Mouse (Mus musculus) CH12.LX (cell line): ENCODE data around the gene Samd4b. TPM values are rescaled to one million over a fixed set of nuclear protein-coding genes. Genes with fewer than 3 reads are reported as not detected.

Experiments used
- DNase-seq: peaks from one replicate; pipeline ENCODE4 v3.0.0-alpha.2; 2013; ENCODE audit errors: extremely low read depth
- H3K27ac ChIP-seq: 2 replicates; pipeline ENCODE4 v1.5.1; 2012; ENCODE audit warnings: low read depth, mild to moderate bottlenecking, control low read depth, moderate library complexity; ENCODE audit not compliant: insufficient read depth
- H3K27me3 ChIP-seq: replicated peaks from 2 replicates; pipeline ENCODE3; 2012; ENCODE audit warnings: inconsistent platforms
- H3K36me3 ChIP-seq, 2 experiments: replicated peaks in 1 of 2; 2 replicates each; pipeline versions ENCODE3 to v1.6.1; 2012; ENCODE audit warnings: inconsistent platforms in 1 of 2, low read length in 1 of 2, mild to moderate bottlenecking in 1 of 2, mixed read lengths in 1 of 2, moderate library complexity in 1 of 2; ENCODE audit not compliant: control insufficient read depth in 1 of 2, insufficient read depth in 1 of 2
- H3K4me1 ChIP-seq, 2 experiments: 2 replicates each; pipeline ENCODE4 v1.6.1; 2012; ENCODE audit warnings: inconsistent platforms in 1 of 2, moderate library complexity in 1 of 2; ENCODE audit not compliant: insufficient read depth in 2 of 2, control insufficient read depth in 1 of 2
- H3K4me2 ChIP-seq: 2 replicates; pipeline ENCODE4 v1.6.1; 2012; ENCODE audit warnings: low read depth, mild to moderate bottlenecking, control low read depth; ENCODE audit not compliant: poor library complexity, insufficient read depth, severe bottlenecking
- H3K4me3 ChIP-seq, 3 experiments: fragments of 150-350 bp in 1 of 3; sonication (generic) in 1 of 3; replicated peaks in 1 of 3; 2 replicates each; pipeline versions ENCODE3 to v1.5.1; 2011 to 2012; ENCODE audit warnings: low read depth in 2 of 3, low read length in 2 of 3, mild to moderate bottlenecking in 2 of 3, moderate library complexity in 2 of 3, control low read depth in 1 of 3, improper control_type of control experiment in 1 of 3, inconsistent platforms in 1 of 3, mixed read lengths in 1 of 3; ENCODE audit not compliant: poor library complexity in 1 of 3
- H3K79me2 ChIP-seq: replicated peaks from 2 replicates; pipeline ENCODE4 v1.6.1; 2012; ENCODE audit warnings: mild to moderate bottlenecking, moderate library complexity; ENCODE audit not compliant: control insufficient read depth, poor library complexity, insufficient read depth, severe bottlenecking; ENCODE audit errors: extremely low read depth
- H3K9ac ChIP-seq: 2 replicates; pipeline ENCODE4 v1.6.1; 2012; ENCODE audit warnings: low read depth, mild to moderate bottlenecking, control low read depth, moderate library complexity; ENCODE audit not compliant: insufficient read depth
- H3K9me3 ChIP-seq: replicated peaks from 2 replicates; pipeline ENCODE3; 2012; ENCODE audit warnings: low read length, inconsistent platforms, mixed read lengths
- BHLHE40 ChIP-seq: IDR thresholded peaks from 2 replicates; pipeline ENCODE4 v1.6.1; 2011; ENCODE audit warnings: mild to moderate bottlenecking, low read depth, low read length, improper control_type of control experiment
- CHD1 ChIP-seq: IDR thresholded peaks from 2 replicates; pipeline ENCODE4 v1.6.1; 2012; ENCODE audit warnings: low read depth, low read length, improper control_type of control experiment, inconsistent platforms
- CHD2 ChIP-seq: IDR thresholded peaks from 2 replicates; pipeline ENCODE4 v1.6.1; 2011; ENCODE audit warnings: low read length, improper control_type of control experiment
- CTCF ChIP-seq, 2 experiments: IDR thresholded peaks in 1 of 2; conservative IDR thresholded peaks in 1 of 2; 2 replicates each; pipeline ENCODE4 v1.5.1; 2011 to 2012; ENCODE audit warnings: low read depth in 2 of 2, low read length in 2 of 2, improper control_type of control experiment in 1 of 2, inconsistent platforms in 1 of 2, mild to moderate bottlenecking in 1 of 2, moderate library complexity in 1 of 2
- E2F4 ChIP-seq: IDR thresholded peaks from 2 replicates; pipeline ENCODE4 v1.6.1; 2011; ENCODE audit warnings: low read depth, low read length, improper control_type of control experiment; ENCODE audit not compliant: insufficient replicate concordance
- ELF1 ChIP-seq: IDR thresholded peaks from 2 replicates; pipeline ENCODE4 v1.6.1; 2014; ENCODE audit warnings: low read depth, mild to moderate bottlenecking, inconsistent platforms, low read length, improper control_type of control experiment
- EP300 ChIP-seq: IDR thresholded peaks from 2 replicates; pipeline ENCODE4 v1.6.1; 2011; ENCODE audit warnings: low read length, improper control_type of control experiment
- ETS1 ChIP-seq: conservative IDR thresholded peaks from 2 replicates; pipeline ENCODE4 v1.6.1; 2012; ENCODE audit warnings: low read depth, mild to moderate bottlenecking, inconsistent platforms, low read length, improper control_type of control experiment, moderate library complexity
- GABPA ChIP-seq: IDR thresholded peaks from 2 replicates; pipeline ENCODE4 v1.6.1; 2012; ENCODE audit warnings: low read depth, low read length, improper control_type of control experiment, inconsistent platforms; ENCODE audit not compliant: insufficient replicate concordance
- HCFC1 ChIP-seq: IDR thresholded peaks from 2 replicates; pipeline ENCODE4 v1.6.1; 2012; ENCODE audit warnings: low read depth, mild to moderate bottlenecking, inconsistent platforms, low read length, improper control_type of control experiment
- IRF4 ChIP-seq: IDR thresholded peaks from 2 replicates; pipeline ENCODE4 v1.6.1; 2014; ENCODE audit warnings: low read depth, mild to moderate bottlenecking, inconsistent platforms, low read length, improper control_type of control experiment
- JUN ChIP-seq: IDR thresholded peaks from 2 replicates; pipeline ENCODE4 v1.6.1; 2011; ENCODE audit warnings: low read depth, mild to moderate bottlenecking, low read length, improper control_type of control experiment, moderate library complexity; ENCODE audit not compliant: insufficient read depth
- JUND ChIP-seq: conservative IDR thresholded peaks from 2 replicates; pipeline ENCODE4 v1.6.1; 2011; ENCODE audit warnings: low read depth, low read length, improper control_type of control experiment
- KAT2A ChIP-seq: IDR thresholded peaks from 2 replicates; pipeline ENCODE4 v1.6.1; 2012; ENCODE audit warnings: low read length, improper control_type of control experiment, inconsistent platforms; ENCODE audit not compliant: insufficient replicate concordance
- MAFK ChIP-seq: IDR thresholded peaks from 2 replicates; pipeline ENCODE4 v1.6.1; 2011; ENCODE audit warnings: low read length, improper control_type of control experiment; ENCODE audit not compliant: insufficient replicate concordance
- MAX ChIP-seq: IDR thresholded peaks from 2 replicates; pipeline ENCODE4 v1.6.1; 2011; ENCODE audit warnings: low read length, improper control_type of control experiment
- MAZ ChIP-seq: IDR thresholded peaks from 2 replicates; pipeline ENCODE4 v1.6.1; 2012; ENCODE audit warnings: low read depth, mild to moderate bottlenecking, inconsistent platforms, low read length, improper control_type of control experiment, moderate library complexity
- MEF2A ChIP-seq: IDR thresholded peaks from 2 replicates; pipeline ENCODE4 v1.6.1; 2014; ENCODE audit warnings: low read depth, mild to moderate bottlenecking, inconsistent platforms, low read length, improper control_type of control experiment, borderline replicate concordance
- MXI1 ChIP-seq: IDR thresholded peaks from 2 replicates; pipeline ENCODE4 v1.6.1; 2011; ENCODE audit warnings: mild to moderate bottlenecking, low read depth, low read length, improper control_type of control experiment
- MYC ChIP-seq: IDR thresholded peaks from 2 replicates; pipeline ENCODE4 v1.6.1; 2011; ENCODE audit warnings: low read depth, mild to moderate bottlenecking, improper control_type of control experiment, low read length
- NELFE ChIP-seq: IDR thresholded peaks from 2 replicates; pipeline ENCODE4 v1.6.1; 2011; ENCODE audit warnings: low read depth, low read length, improper control_type of control experiment
- NRF1 ChIP-seq: IDR thresholded peaks from 2 replicates; pipeline ENCODE4 v1.6.1; 2014; ENCODE audit warnings: low read depth, mild to moderate bottlenecking, inconsistent platforms, low read length, improper control_type of control experiment, moderate library complexity
- PAX5 ChIP-seq: IDR thresholded peaks from 2 replicates; pipeline ENCODE4 v1.6.1; 2012; ENCODE audit warnings: low read length, inconsistent platforms, mixed read lengths
- POLR2A ChIP-seq: IDR thresholded peaks from 2 replicates; pipeline ENCODE4 v1.6.1; 2011; ENCODE audit warnings: low read depth, mild to moderate bottlenecking, improper control_type of control experiment, low read length
- POLR2AphosphoS2 ChIP-seq: IDR thresholded peaks from 2 replicates; pipeline ENCODE4 v1.6.1; 2011; ENCODE audit warnings: low read depth, low read length, improper control_type of control experiment
- RAD21 ChIP-seq: IDR thresholded peaks from 2 replicates; pipeline ENCODE4 v1.6.1; 2011; ENCODE audit warnings: low read depth, mild to moderate bottlenecking, low read length, improper control_type of control experiment, moderate library complexity
- RCOR1 ChIP-seq: conservative IDR thresholded peaks from 2 replicates; pipeline ENCODE4 v1.6.1; 2012; ENCODE audit warnings: low read depth, mild to moderate bottlenecking, inconsistent platforms, low read length, improper control_type of control experiment
- SIN3A ChIP-seq: IDR thresholded peaks from 2 replicates; pipeline ENCODE4 v1.6.1; 2012; ENCODE audit warnings: low read length, improper control_type of control experiment, inconsistent platforms
- SMC3 ChIP-seq: IDR thresholded peaks from 2 replicates; pipeline ENCODE4 v1.6.1; 2011; ENCODE audit warnings: low read depth, low read length, improper control_type of control experiment
- TBP ChIP-seq: conservative IDR thresholded peaks from 2 replicates; pipeline ENCODE4 v1.6.1; 2011; ENCODE audit warnings: low read depth, low read length, improper control_type of control experiment
- TCF12 ChIP-seq: IDR thresholded peaks from 2 replicates; pipeline ENCODE4 v1.6.1; 2014; ENCODE audit warnings: low read depth, mild to moderate bottlenecking, inconsistent platforms, low read length, improper control_type of control experiment
- UBTF ChIP-seq: IDR thresholded peaks from 2 replicates; pipeline ENCODE4 v1.6.1; 2012; ENCODE audit warnings: low read depth, mild to moderate bottlenecking, inconsistent platforms, low read length, improper control_type of control experiment, moderate library complexity
- USF1 ChIP-seq: IDR thresholded peaks from 2 replicates; pipeline ENCODE4 v1.6.1; 2014; ENCODE audit warnings: low read depth, mild to moderate bottlenecking, inconsistent platforms, low read length, improper control_type of control experiment
- USF2 ChIP-seq: conservative IDR thresholded peaks from 2 replicates; pipeline ENCODE4 v1.6.1; 2011; ENCODE audit warnings: low read depth, low read length, improper control_type of control experiment
- ZC3H11A ChIP-seq: IDR thresholded peaks from 2 replicates; pipeline ENCODE4 v1.6.1; 2012; ENCODE audit warnings: low read depth, mild to moderate bottlenecking, inconsistent platforms, low read length, improper control_type of control experiment
- ZKSCAN1 ChIP-seq: IDR thresholded peaks from 2 replicates; pipeline ENCODE4 v1.6.1; 2012; ENCODE audit warnings: low read depth, inconsistent platforms, low read length, improper control_type of control experiment, borderline replicate concordance
- ZMIZ1 ChIP-seq: IDR thresholded peaks from 2 replicates; pipeline ENCODE4 v1.6.1; 2012; ENCODE audit warnings: low read depth, mild to moderate bottlenecking, inconsistent platforms, low read length, improper control_type of control experiment
- ZNF384 ChIP-seq: IDR thresholded peaks from 2 replicates; pipeline ENCODE4 v1.6.1; 2012; ENCODE audit warnings: low read depth, low read length, improper control_type of control experiment, inconsistent platforms
- dilution Hi-C: fragments of 300-500 bp; cut with MboI; formaldehyde crosslinking; loops from 2 replicates; pipeline ENCODE4 v1.14.3; 2020; ENCODE audit warnings: low sequenced_read_pairs; ENCODE audit not compliant: extremely low pct_unique_long_range_greater_than_20kb, extremely low pct_ligation_motif_present
- in situ Hi-C: fragments of 300-500 bp; cut with MboI; formaldehyde crosslinking; loops from 3 replicates; pipeline ENCODE4 v1.14.3; 2019; ENCODE audit warnings: low sequenced_read_pairs, low pct_ligation_motif_present, low pct_unique_long_range_greater_than_20kb, mixed read lengths
- polyA plus RNA-seq: library from polyadenylated mRNA; unstranded; fragments of >175 nt; gene quantifications from 2 replicates; pipeline ENCODE4 v1.2.1, GENCODE M21; 2012; ENCODE audit warnings: low read depth; ENCODE audit not compliant: insufficient read length
- total RNA-seq, 2 experiments: library from RNA; depleted of rRNA; stranded (reverse); fragments of 300-350 nt in 1 of 2; fragments of >200 nt in 1 of 2; gene quantifications; 2 replicates each; pipeline ENCODE4 v1.2.3; 2012 to 2014

Samd4b gene
- total RNA-seq (2012; rRNA removed) (7.7 and 10.0 TPM in 2 replicates), total RNA-seq (2014; rRNA removed) (2.7 and 3.7 TPM in 2 replicates), polyA plus RNA-seq (18.0 and 24.6 TPM in 2 replicates)

DNA sequence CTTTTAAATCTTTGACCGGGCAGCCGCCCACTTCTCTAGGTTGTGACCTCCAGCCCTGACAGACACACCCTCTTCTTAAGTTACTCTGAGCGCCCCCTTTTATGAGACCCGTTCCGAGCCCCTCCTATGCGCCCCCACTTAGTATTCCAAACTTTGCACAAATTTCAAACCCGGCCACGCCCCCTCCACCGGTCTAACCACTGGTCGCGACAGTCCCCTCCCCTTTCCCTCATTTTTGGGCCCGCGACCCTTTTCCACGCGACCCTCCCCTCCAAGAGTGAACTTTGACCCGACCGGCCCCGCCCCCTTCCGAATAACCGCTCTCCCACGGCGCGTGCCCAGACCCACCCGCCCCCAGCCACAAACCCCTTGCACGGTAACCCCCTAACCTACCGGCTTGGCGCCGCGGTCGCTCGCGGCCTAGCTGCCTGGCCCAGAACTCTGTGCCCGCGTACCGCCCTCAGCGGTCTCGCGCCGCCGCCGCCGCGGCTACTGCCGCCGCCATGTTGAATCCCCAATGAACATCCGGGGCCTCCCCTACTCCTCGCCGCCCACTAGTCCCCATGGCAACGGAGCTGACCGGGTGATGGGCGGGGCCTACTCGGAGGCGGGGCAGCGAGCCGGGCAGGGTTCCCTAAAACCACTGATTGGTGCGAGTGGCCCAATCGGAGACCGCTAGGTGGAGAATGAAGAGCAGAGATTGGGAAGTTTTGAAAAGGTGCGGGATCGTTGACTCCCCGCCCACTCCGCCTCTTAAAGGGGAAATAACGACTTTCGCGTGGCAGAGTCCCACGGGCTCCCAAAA, at the start of gene Samd4b, which contains the start of gene Pak4:
TSS of gene Samd4b (minus strand) at position 503 of the 805 bp plus-strand sequence.
TSS of gene Pak4 (minus strand) at position 544 of the 805 bp plus-strand sequence.
- peaks cover 4 to 13% of the 10 kb centered on the region in 2 experiments for H3K36me3 ChIP-seq
- H3K9me3 ChIP-seq, result no peaks in the 10 kb centered on the region
- in situ Hi-C loops, result no loop called here
- dilution Hi-C loops, result no loop called here
- H3K4me3 ChIP-seq, result peak within 1 kb of the TSS; percentile 62 to 79 (median 71)
- DNase-seq, result peak; percentile 98
- no peak for TF ChIP-seq RAD21
- TF ChIP-seq ETS1, result no peak
- TF ChIP-seq USF2, result no peak
- TF ChIP-seq BHLHE40, result no peak
- TF ChIP-seq TBP, result peak; percentile 62; the same call in 1 of the 2 replicates
- no peak for TF ChIP-seq JUN
- peak; percentile 59 for TF ChIP-seq HCFC1
- no peak; the same call in 1 of the 2 replicates for TF ChIP-seq ZMIZ1
- TF ChIP-seq NELFE, result peak; percentile 86
- no peak for TF ChIP-seq EP300
- peak; percentile 95 for TF ChIP-seq MXI1
- TF ChIP-seq KAT2A, result no peak
- TF ChIP-seq TCF12, result peak; percentile 86
- no peak for TF ChIP-seq USF1
- TF ChIP-seq MAFK, result no peak
- 0 out of 2 replicates have a peak, but pooled peaks have one; percentile 71 for TF ChIP-seq E2F4
- no peak for TF ChIP-seq SMC3
- TF ChIP-seq JUND, result no peak
- TF ChIP-seq MYC, result no peak
- no peak for TF ChIP-seq IRF4
- peak; percentile 52; the same call in 1 of the 2 replicates for TF ChIP-seq NRF1
- no peak for TF ChIP-seq ZKSCAN1
- peak; percentile 96 for TF ChIP-seq SIN3A
- no peak for TF ChIP-seq RCOR1
- peak; percentile 86 for TF ChIP-seq POLR2A
- TF ChIP-seq ZNF384, result no peak
- TF ChIP-seq ZC3H11A, result no peak
- peak; percentile 74; the same call in 1 of the 2 replicates for TF ChIP-seq MAX
- TF ChIP-seq UBTF, result no peak
- TF ChIP-seq PAX5, result no peak
- no peak for TF ChIP-seq MAZ
- no peak for TF ChIP-seq CTCF (conservative IDR thresholded peaks at IDR 0.05 in 1 of 2, IDR thresholded peaks at IDR 0.05 in 1 of 2; ENCODE audit: low read depth in 2 of 2, low read length in 2 of 2)
- peak; percentile 70 for TF ChIP-seq ELF1
- TF ChIP-seq CHD1, result no peak
- no peak for TF ChIP-seq POLR2AphosphoS2
- TF ChIP-seq CHD2, result peak; percentile 56; the same call in 1 of the 2 replicates
- no peak for TF ChIP-seq MEF2A
- TF ChIP-seq GABPA, result no peak
- H3K4me1 ChIP-seq, result peaks cover 38 to 68% of the 10 kb centered on the region in 2 experiments
- peak within 1 kb of the TSS; percentile 95 for H3K4me2 ChIP-seq
- no peak within 1 kb of the TSS for H3K27ac ChIP-seq
- no peaks in the 10 kb centered on the region for H3K27me3 ChIP-seq
- H3K9ac ChIP-seq, result peak within 1 kb of the TSS; percentile 93
- H3K79me2 ChIP-seq, result peaks cover 19% of the 10 kb centered on the region
